Mouse (Mus musculus): Measurements from ENCODE around the gene Ano4.
"Not testable (repeated sequence)": the region's sequence is repeated elsewhere in the genome, so short reads cannot be mapped to it uniquely, and the experiment has no call there.

The Ano4 gene

DNA sequence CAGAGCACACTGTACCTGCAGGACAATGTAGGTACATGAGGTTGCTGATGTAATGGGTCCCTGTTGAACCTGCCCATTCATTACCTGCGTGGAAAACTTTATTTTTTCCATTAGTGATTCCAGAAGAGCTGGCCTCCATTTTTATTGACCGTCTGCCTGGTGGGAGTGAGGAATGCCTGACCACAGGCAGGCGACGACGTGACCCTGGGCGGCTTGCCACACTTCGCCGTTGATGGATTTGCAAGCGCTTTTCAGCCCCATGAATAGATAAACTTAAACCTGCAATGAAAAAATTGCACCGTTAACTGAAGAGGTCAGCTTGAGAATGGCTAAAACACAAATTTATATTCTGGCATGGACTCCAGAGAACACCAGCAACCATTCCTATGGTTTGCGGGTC lies 195.4 kb downstream of the Ano4 start:
- no peak for DNase-seq (ENCODE audit: low spot score in 2 of 2)

DNA sequence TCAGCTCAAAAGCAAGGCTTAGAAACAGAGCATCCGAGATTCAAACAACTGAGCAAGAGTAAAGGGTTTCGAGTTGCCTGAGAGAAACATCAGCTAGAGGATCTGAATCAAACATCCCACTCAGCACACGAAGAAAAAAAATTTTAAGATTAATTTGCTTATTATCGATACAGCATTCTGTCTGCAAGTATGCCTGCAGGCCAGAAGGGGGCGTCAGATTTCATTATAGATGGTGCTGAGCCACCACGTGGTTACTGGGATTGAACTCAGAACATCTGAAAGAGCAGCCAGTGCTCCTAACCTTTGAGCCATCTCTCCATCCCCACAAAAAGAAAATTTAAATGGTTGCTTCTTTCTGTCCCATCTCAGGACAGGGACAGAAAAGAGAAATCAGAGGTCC lies 223.2 kb downstream of the Ano4 start:
- DNase-seq (ENCODE audit: low spot score in 2 of 2) = no peak

DNA sequence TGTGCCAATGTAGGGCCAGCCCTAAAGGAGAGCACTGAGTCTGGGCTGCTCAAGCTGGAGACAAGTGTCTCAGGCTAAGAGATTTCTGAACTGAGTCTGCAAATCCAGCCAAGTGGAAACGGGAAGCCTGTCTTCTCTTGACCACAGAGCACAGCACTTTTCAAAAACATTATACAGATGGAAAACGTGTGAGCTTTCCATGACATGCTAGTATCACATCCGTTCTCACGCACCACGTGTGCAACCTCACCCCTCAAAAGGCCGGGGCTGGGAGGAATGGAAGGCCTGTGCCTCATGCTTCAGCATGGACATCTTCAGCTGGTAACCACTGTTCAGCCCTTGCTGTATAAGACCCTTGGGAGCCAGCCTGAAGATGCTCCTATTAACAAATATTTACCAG lies 230.2 kb downstream of the Ano4 start:
- no peak for DNase-seq (ENCODE audit: low spot score in 2 of 2)

DNA sequence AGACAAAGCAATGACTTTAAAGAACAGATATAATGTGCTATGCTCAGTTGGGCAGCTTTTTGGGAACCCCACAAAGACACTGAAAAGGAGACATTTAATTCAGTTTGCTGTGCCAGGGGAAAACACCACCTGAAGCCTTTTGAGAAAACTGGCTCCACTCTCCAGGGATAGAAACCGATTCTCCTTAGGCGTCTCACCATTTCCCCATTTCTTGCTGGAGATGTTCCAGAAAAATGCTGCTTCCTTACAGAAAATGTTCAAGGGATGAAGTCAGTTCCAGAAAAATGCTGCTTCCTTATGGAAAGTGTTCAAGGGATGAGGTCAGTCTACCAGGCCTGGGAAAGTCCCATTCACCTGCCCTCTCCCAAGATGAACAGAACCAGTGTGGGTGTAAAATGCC lies 233.1 kb downstream of the Ano4 start:
- no peak for DNase-seq (ENCODE audit: low spot score in 2 of 2)

DNA sequence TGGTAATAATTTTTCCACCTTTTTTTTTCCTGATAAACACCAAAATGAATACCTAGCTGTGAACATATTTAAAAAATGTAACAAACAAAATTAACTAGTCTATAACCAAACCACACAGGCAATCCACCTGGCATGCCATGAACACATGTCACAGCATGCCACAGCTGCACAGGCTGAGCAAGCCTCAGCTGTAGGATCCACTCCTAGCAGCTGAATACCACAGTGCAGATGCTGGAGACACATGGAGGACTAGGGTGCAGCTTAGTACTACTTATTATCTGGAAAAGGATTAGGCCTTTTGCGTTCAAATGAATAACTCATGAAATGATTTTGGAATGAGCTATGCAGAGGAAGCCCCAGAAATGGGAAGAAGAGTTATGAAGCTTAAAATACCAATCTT lies 233.6 kb downstream of the Ano4 start:
- no peak for DNase-seq (ENCODE audit: low spot score in 2 of 2)

DNA sequence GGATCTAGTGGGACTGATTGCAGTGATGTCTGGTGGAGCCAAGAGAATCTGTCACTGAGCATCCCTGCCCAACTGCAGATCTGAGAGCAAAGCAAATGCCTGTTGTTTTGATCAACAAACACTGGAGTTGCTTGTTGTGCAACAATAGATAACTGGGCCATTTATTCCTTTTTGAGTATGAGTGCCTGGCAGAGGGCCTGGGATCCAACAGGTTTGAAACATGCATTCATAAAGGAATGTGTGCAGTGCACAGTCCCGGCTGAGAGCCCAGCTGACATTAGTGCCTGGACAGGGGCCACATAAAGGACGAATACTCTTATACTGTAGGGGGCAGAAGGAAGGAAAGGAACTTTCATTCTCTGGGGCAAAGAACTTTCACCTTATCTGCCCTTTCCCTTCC lies 241.0 kb downstream of the Ano4 start:
- no peak for DNase-seq (ENCODE audit: low spot score in 2 of 2)

DNA sequence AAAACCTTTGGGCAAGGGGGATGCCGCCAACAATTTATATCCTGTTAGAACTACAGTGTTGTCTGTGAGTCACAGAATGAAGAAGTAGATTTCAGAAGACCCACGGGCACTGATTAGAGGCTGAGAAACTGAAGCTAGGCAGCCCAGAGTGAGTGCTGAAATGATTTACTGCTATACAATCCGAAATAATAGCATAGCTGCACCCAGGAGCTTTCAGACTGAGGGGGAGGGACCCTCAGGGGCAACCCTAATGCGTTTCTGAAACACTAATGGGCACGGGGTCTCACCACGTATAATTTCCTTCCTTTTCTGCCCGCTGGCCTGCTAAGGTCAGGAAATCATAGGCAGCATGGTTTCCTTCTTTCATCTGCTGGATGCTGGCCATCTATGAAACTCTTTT lies 242.5 kb downstream of the Ano4 start:
- DNase-seq (ENCODE audit: low spot score in 2 of 2) = no peak

DNA sequence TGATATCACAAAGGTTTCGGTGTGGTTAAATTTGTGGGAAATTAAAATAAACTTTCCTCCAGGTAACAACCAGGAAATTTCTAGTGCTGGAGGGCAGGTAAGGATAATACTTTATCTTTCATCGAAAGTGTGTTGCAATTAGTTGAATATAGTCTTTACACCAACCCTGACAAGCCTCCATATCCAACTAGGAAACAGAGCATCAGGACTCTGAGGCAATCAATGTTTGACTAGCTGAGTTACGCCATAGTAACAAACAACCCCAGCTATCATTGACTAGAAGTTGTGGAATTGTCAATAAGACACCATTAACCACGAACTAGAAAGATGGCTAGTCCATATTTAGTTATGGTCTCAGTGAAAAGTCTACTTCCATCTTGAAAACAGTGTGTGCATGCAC lies 246.4 kb downstream of the Ano4 start:
- no peak for DNase-seq (ENCODE audit: low spot score in 2 of 2)

DNA sequence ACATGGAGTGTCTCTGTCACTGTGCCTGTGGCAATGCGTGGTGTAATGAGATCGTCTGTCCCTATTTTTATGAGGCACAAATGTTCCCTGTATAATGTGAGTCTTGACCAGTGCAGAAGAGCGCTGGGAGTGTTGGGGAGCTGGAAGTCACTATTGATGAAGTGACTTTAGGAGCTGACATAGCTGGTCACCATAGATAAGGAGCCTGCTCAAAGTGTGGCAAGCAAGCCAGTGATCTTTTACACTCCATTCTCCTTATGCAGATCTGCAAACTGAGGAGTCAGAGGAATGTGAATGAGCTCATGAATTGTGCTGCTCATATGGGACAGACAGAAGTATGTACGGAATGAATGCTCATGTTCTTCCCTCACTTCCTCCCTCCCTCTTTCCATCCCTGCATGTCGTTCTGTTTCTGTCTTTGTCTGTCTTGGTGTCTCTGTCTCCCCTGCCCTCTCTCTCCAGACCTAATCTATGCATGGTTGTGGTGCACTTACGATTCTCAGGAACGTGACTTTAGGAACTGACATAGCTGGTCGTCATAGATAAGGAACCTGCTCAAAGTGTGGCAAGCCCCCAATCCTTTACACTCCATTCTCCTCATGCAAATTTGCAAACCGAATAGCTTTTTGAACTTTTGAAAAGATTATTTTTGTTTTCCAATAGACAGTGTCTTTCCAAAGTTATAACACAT lies 252.1 kb downstream of the Ano4 start:
- no peak for DNase-seq (ENCODE audit: low spot score in 2 of 2)

DNA sequence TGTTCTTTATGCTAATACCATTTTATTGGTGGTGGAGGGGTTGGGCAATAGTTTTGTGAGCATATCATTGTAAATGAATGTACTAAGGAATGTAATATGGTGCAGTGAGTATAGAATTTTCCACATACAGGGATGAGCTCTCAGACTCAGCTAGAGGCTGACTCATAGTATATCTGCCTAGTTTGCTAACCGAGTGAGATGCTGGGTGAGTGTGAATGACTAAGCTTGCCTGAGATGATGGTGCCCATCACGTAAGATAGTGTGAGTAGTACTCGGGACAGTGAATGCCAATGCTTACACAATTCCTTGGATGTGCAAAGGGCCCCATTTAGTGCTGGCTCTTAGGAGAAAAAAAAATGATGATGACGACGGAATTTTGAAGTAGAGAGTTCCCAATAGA lies 267.1 kb downstream of the Ano4 start:
- DNase-seq (ENCODE audit: low spot score in 2 of 2) = no peak

DNA sequence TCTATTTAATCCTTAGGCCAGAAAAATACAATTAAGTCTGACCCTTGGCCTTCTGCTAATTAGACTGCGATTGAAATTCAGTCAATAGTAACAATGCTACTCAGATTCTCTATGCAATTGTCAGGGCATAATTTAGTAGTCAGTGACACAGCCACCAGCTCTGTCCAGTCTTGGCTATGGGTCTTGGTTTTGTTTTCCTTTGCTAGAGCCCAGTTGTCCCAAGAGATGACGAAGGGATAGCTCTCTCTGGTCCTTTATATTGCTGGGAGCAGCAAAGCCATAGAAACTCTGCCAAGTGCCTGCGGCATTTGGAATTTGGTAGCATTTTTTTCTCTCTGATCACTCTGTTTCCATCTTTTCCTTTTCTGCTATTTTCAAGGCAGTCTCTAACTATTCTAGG lies 288.7 kb downstream of the Ano4 start:
- no peak for DNase-seq (ENCODE audit: low spot score in 2 of 2)

DNA sequence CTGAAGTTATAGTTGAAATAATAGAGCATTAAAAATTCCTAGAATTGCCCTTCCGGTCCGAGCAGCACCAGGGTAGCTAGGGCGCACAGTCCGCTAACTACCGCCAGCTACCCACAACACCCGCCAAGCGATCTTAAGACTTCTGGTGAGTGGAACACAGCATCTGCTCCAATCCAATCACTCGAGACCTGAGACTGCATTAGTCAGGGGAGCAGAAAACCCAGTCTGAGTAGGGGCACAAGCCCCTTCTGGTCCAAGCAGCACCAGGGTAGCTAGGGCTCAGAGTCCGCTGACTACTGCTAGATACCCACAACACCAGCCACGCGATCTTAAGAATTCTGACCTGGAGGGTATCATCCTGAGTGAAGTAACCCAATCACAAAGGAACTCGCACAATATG lies 299.6 kb downstream of the Ano4 start:
- not testable (repeated sequence) for DNase-seq (ENCODE audit: low spot score in 2 of 2)

DNA sequence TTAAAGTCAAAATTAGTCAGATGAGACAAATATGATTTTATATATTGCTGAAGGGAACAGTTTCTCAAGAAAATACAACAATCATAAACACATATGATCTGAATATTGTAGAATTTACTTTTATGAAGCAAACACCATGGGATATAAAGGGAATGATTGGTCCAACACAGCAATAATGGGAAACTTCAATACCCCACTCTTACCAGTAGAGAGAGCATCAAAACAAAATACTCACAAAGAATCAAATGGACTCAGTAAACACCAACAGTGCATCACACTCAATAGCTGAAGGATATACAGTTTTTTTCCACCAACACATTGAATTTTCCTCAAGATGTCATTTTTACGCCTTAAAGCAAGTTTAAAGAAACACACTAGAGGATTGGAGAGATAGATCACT lies 300.4 kb downstream of the Ano4 start:
- no peak for DNase-seq (ENCODE audit: low spot score in 2 of 2)

DNA sequence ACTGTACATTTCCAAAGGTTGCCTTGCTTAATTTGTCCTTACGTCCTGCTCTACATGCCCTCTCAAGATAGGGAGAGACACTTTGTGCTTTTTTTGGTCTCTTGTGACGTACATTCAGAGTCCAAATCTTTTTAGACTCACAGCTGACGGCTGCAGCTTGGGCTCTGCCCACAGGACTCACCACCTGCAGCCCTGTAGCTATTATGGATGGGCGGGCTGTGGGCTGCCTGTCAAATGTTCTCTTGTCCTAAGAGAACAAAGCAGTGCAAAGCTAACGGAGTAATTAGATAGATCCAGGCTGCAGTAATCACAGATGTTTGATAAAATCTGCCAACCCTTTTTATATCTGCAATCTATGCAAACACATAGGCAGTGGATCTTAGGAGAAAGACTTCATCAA lies 325.6 kb downstream of the Ano4 start:
- no peak for DNase-seq (ENCODE audit: low spot score in 2 of 2)

DNA sequence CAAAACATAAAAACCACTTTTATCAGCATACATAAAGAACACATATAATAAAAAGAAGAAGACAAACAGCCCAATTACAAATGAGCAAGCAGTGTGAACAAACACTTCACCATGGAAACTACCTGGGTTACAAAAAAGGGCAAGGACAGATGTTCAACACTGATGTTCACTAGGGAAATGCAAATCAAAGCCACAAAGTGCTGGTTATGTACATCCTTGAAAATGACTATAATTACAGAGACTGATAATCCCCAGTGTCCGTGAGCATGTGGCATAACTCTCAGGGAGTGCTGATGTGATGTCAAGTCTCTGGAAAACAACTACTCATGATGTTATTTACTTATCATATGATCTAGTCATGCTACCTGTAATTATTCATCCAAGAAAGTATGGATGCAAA lies 336.3 kb downstream of the Ano4 start:
- no peak for DNase-seq (ENCODE audit: low spot score in 2 of 2)

DNA sequence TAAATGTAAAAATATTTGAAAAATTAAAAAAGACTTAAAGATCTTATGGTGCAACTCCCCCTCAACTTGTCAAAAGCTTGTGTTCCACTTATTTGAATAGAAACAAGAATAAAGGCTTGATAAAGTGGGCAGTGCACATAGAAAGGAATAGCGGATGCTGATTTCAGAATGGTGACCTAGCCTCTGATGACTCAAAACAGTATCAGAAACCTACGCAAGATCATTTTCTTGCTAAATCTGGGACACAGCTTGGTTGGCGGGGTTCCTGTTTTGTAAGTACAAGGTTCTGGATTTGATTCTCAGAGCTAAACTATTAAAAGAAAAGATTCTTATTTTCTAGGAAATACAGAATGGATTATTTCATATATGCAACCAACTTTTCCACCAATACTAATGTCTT lies 340.0 kb downstream of the Ano4 start:
- DNase-seq (ENCODE audit: low spot score in 2 of 2) = no peak

DNA sequence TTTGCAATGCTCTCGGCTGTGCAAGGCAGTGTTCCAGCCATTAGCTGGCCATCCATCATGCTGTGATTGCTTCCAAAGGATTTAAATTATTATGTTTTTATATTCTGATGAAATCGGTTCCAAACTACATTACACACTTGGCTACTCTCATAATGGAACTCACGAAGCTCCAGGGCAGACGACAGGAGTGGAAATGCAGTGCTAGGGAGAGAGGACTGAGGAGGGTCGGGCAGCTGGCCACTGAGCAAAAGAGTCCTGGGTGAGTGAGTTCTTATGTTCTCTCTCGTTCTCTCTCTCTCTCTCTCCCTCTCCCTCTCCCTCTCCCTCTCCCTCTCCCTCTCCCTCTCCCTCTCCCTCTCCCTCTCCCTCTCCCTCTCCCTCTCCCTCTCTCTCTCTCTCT lies 357.6 kb downstream of the Ano4 start:
- no peak for DNase-seq (ENCODE audit: low spot score in 2 of 2)

DNA sequence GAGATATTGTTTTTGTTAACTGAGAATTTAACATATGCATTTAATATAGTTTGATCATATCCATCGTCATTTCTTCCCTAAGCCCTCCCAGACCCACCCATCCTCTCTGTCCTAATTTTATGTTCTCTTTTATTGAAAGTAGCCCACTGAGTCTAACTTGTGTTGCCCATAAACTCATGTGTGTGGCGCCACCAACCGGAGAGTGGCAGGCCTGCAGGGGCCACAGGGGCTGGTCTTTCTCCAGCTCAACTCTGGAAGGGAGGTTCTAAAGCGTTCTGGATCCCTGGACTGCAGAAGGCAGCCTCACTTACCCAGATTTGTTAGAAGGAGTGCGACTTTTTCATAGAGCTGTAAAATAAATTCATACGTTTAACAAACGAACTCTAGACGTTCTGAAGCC lies 361.1 kb downstream of the Ano4 start:
- DNase-seq (ENCODE audit: low spot score in 2 of 2) = no peak

DNA sequence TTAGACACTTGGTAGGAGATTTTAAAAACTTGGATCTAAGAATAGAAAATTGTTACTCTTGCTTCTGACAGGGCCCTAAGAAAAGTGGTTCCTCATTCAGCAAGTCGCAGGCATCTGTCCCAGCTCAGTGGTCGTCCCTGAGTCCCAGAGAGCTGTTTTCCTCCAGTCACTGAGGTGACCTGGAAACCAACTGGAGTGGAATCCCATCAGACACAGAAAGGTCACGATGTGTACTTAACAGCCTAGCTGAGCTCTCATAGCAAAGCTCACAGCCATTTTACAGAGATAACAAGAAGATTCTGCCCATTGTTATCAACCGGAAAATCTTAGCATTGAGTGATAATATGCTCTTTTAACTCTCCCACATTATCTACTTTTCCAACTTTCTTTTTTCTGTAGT lies 365.1 kb downstream of the Ano4 start:
- no peak for DNase-seq (ENCODE audit: low spot score in 2 of 2)

DNA sequence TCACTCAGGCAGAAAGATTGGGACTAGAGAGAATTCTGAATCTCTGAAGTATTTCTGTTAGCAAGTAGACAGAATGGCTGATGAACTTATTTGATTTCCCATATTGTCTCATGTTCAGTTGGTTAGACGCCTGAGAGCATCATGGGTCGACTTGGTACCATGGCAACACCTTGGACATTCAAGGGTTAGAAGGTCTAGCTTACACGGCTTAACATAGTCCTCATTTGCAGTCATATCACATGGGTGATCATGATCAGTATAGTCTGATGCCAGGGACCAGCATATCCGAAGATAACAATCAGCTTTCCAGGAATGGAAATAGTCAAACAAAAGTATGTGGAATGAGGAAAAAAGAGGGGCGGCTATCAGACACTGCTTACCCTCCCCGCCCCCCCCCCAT lies 365.6 kb downstream of the Ano4 start:
- no peak for DNase-seq (ENCODE audit: low spot score in 2 of 2)

DNA sequence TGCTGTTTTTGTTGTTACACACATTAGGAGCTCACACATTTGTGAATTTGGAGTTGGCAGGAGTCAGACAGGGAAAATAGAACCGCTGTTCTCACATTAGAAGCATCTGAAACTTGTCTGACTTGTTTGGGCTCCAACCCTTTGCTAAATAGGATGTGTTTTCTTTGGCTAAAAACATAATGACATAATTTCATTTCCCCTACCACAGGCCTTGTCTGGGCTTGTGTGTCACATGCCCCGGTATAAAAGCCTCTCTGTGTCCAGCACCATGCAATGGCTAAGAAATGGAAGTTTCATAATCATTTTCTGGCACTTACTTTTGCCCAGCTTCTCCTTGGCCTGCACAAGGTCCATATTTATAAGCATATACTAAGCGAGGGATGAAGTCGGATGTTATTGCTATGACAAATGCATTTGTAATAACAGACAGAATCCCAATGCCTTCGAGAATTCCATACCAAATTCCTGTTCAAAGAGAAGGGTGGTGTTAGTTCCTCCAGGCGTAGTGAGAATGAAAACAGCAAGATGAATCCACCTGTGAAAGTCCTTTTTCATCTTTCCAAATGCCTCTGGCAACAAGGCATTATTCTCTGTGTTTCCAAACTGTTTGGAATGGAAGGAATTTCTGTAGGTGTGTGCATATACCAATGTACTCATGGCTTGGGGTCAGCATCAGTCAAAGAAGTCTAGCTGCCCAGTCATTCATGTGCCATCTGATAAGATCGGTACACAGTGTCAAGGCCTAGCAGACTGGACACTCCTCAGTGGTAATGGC lies 373.4 kb downstream of the Ano4 start:
- no peak for DNase-seq (ENCODE audit: low spot score in 2 of 2)

DNA sequence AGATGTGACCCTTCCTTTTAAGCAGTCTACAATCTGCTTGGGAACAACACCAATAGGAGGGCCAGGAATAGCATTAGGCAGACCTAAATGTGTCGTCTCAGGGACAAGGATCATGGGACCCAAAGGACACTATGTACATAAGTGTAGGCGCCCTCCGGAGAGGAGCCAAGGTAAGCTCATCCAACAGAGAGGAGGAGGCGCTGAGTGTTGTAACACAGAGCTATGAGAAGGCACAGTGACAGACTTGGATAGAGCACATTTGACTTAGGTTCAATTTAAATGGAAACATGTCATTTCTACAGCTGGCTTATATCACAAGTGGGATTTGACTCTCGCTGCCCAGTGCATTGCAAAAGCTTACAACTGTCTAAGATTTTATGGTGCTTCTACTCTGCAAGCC lies 376.0 kb downstream of the Ano4 start:
- no peak for DNase-seq (ENCODE audit: low spot score in 2 of 2)

DNA sequence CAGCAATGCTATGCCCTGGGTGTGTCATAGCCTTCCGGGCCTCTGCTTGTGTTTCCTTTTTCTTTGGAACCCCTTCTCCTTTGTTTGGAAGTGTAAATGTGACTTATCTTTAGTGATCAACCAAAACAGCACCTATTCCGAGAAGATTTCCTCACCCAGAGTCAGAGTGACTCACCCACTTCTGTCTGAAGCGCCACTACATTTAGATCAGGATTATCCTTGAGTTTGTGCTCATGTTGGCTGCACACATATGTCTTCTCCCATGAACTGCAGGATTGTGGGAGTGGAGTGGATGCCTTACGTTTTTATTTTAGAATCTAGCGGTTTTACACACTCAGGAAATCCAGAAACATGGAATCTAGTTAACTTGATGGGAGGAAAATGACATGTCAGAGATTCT lies 383.8 kb downstream of the Ano4 start:
- DNase-seq (ENCODE audit: low spot score in 2 of 2) = no peak

DNA sequence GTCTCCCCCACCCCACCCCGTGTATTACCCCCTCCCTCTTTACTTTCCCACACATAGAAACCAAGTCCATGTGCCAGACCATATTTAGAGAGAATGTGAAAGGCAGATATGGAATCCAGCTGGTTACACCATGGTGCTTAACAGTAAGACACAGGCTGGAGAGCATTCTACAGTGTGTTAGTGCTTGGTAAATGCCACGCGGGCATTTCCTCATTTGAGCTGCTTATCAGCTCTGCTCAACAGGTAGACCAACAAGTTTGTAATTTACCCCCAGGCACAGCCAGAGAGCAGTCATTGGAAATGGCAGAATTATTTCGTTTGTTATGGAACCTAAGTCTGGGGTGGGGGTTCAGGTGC lies 394.3 kb downstream of the Ano4 start:
- no peak for DNase-seq (ENCODE audit: low spot score in 2 of 2)

Measured in natural killer cell, adult 2 months (primary cell).